Mouse (Mus musculus): ENCODE measurements at regions not wholly inside any gene's neighbourhood (a gene's known extent, or its start where the extent isn't known, plus 50 kb on each side); places are given as distances from the start of the nearest gene placed in this dataset.

- no peak for ATAC-seq (replicated peaks; ENCODE audit: low FRiP score)
- Histone ChIP-seq H3K4me3 (ENCODE audit: low read depth, low read length) (no peak overlapping the region), H3K27ac (ENCODE audit: low read depth, low read length) (no peak overlapping the region), H3K9me3 (ENCODE audit: control insufficient read depth, low read length) (no peaks in the 10 kb centered on the region), H3K27me3 (ENCODE audit: control insufficient read depth, insufficient read depth, low read length) (no peaks in the 10 kb centered on the region), H3K9ac (ENCODE audit: low read length) (no peak overlapping the region), H3K4me2 (ENCODE audit: low read depth, low read length, severe bottlenecking) (no peak overlapping the region), H3K4me1 (replicated peaks; ENCODE audit: control insufficient read depth, insufficient read depth, low read length) (no peaks in the 10 kb centered on the region), H3K36me3 (ENCODE audit: control insufficient read depth, insufficient read depth, low read length) (no peaks in the 10 kb centered on the region)
- DNase-seq (ENCODE audit: low spot score): no peak
- 88% methylated on average over 2 of the region's 2 CpGs for WGBS
These were observed 867.3 kb downstream of the Kcna4 start for GRCm38 (mm10) chr2:108157731-108158130.

- no peak for ATAC-seq (replicated peaks; ENCODE audit: low FRiP score)
These were observed 867.9 kb downstream of the Kcna4 start for GRCm38 (mm10) chr2:108158311-108158710.

DNA sequence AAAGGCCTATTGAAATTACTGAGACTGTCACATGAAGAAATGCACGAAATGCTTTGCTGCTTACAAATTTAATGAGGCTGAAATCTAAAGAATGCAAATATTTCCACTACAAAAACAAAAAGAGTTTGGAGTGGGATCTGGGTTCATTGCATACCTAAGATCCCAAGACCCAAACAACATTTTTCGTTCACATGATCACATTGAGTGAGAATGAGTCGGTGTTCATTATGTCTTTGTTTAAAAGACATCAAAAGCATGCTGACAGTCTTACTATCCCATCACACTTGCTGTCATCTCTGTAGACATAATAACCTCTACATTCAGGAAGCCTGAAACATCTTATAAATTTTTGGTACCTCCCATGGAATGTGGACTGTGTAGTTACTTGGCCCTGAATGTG, 870.4 kb downstream of the Kcna4 start:
- no peak overlapping the region for H3K9ac ChIP-seq (ENCODE audit: low read length)
- no peak overlapping the region for H3K4me2 ChIP-seq (ENCODE audit: low read depth, low read length, severe bottlenecking)
- no peaks in the 10 kb centered on the region for H3K36me3 ChIP-seq (ENCODE audit: control insufficient read depth, insufficient read depth, low read length)
- H3K4me1 ChIP-seq (replicated peaks; ENCODE audit: control insufficient read depth, insufficient read depth, low read length): no peaks in the 10 kb centered on the region
- H3K27ac ChIP-seq (ENCODE audit: low read depth, low read length): no peak overlapping the region
- no peaks in the 10 kb centered on the region for H3K9me3 ChIP-seq (ENCODE audit: control insufficient read depth, low read length)
- DNase-seq (ENCODE audit: low spot score): no peak
- no peak for ATAC-seq (replicated peaks; ENCODE audit: low FRiP score)
- H3K4me3 ChIP-seq (ENCODE audit: low read depth, low read length): no peak overlapping the region
- 83% methylated on average over 3 of the region's 3 CpGs for WGBS
- H3K27me3 ChIP-seq (ENCODE audit: control insufficient read depth, insufficient read depth, low read length): no peaks in the 10 kb centered on the region

More at GRCm38 (mm10) chr2:108158311-108158710, 867.9 kb downstream of the Kcna4 start:
- Histone ChIP-seq H3K36me3 (ENCODE audit: control insufficient read depth, insufficient read depth, low read length) (no peaks in the 10 kb centered on the region), H3K9me3 (ENCODE audit: control insufficient read depth, low read length) (no peaks in the 10 kb centered on the region), H3K4me3 (ENCODE audit: low read depth, low read length) (no peak overlapping the region), H3K4me1 (replicated peaks; ENCODE audit: control insufficient read depth, insufficient read depth, low read length) (no peaks in the 10 kb centered on the region), H3K9ac (ENCODE audit: low read length) (no peak overlapping the region), H3K4me2 (ENCODE audit: low read depth, low read length, severe bottlenecking) (no peak overlapping the region), H3K27me3 (ENCODE audit: control insufficient read depth, insufficient read depth, low read length) (no peaks in the 10 kb centered on the region), H3K27ac (ENCODE audit: low read depth, low read length) (no peak overlapping the region)
- DNase-seq (ENCODE audit: low spot score): no peak

GRCm38 (mm10) chr2:108165085-108165484, 874.6 kb downstream of the Kcna4 start:
- no peak overlapping the region for H3K27ac ChIP-seq (ENCODE audit: low read depth, low read length)
- WGBS: 75% methylated on average over 1 of the region's 1 CpGs
- DNase-seq (ENCODE audit: low spot score): no peak
- no peak overlapping the region for H3K9ac ChIP-seq (ENCODE audit: low read length)
- H3K9me3 ChIP-seq (ENCODE audit: control insufficient read depth, low read length): no peaks in the 10 kb centered on the region
- no peaks in the 10 kb centered on the region for H3K27me3 ChIP-seq (ENCODE audit: control insufficient read depth, insufficient read depth, low read length)
- H3K36me3 ChIP-seq (ENCODE audit: control insufficient read depth, insufficient read depth, low read length): no peaks in the 10 kb centered on the region
- ATAC-seq (replicated peaks; ENCODE audit: low FRiP score): no peak
- no peak overlapping the region for H3K4me3 ChIP-seq (ENCODE audit: low read depth, low read length)
- H3K4me1 ChIP-seq (replicated peaks; ENCODE audit: control insufficient read depth, insufficient read depth, low read length): no peaks in the 10 kb centered on the region
- H3K4me2 ChIP-seq (ENCODE audit: low read depth, low read length, severe bottlenecking): no peak overlapping the region

Data from forebrain, embryonic 11.5 days (tissue).